Mouse (Mus musculus) lung, adult 2 months (tissue): Measurements from ENCODE around the gene Gm20388.

Source experiments
- CTCF ChIP-seq: fragments of 200-500 bp; IDR thresholded peaks from 2 replicates; pipeline ENCODE4 v1.5.1; 2011; ENCODE audit warnings: mild to moderate bottlenecking, low read length, control low read depth; ENCODE audit not compliant: insufficient read depth
- POLR2A ChIP-seq: fragments of 200-500 bp; IDR thresholded peaks from 2 replicates; pipeline ENCODE4 v1.6.1; 2011; ENCODE audit warnings: low read depth, mild to moderate bottlenecking, control low read depth, low read length, borderline replicate concordance; ENCODE audit errors: extremely low read depth

GRCm38 (mm10) chr8:121213236-121213635, 1302.6 kb downstream of the Gm20388 start:
- TF ChIP-seq POLR2A: no peak
- peak; percentile 39 for TF ChIP-seq CTCF
